Mouse (Mus musculus): ENCODE data around the gene Kdm5d.

- TF ChIP-seq MAX (IDR thresholded peaks at IDR 0.05; ENCODE audit: low read depth) = no peak
- no peak for TF ChIP-seq POLR2A (IDR thresholded peaks at IDR 0.05; ENCODE audit: insufficient read length, low read depth)
- no peak for TF ChIP-seq TCF12 (IDR thresholded peaks at IDR 0.05; ENCODE audit: insufficient read depth, poor library complexity, severe bottlenecking)
- no peak for TF ChIP-seq USF1 (IDR thresholded peaks at IDR 0.05; ENCODE audit: low read depth)
- TF ChIP-seq E2F4 (IDR thresholded peaks at IDR 0.05; ENCODE audit: insufficient read depth) = no peak
- no peak for TF ChIP-seq MYOD1 (IDR thresholded peaks at IDR 0.05; ENCODE audit: control insufficient read depth in 1 of 3, insufficient read length in 2 of 3, low read depth in 2 of 3)
Observed at GRCm38 (mm10) chrY:872855-873549, 24.6 kb upstream of the Kdm5d start.
